Mouse (Mus musculus) layer of hippocampus, adult 6 months (tissue): ENCODE data around the gene Abcc4. TPM values are rescaled to one million over a fixed set of nuclear protein-coding genes. Genes with fewer than 3 reads are reported as not detected.

Experiments
- long read RNA-seq, 2 experiments: library from polyadenylated mRNA; unstranded; transcript quantifications; one replicate each; pipeline ENCODE4 v2.0.0; 2019 to 2020
- microRNA-seq: library from miRNA; unstranded; fragments of <30 nt; microRNA quantifications from one replicate; pipeline ENCODE4 v1.2.0, GENCODE M21; 2020
- polyA plus RNA-seq: library from polyadenylated mRNA; unstranded; fragments of <200 nt; fragmentation: Nextera tagmentation; gene quantifications from 2 replicates; pipeline ENCODE4 v1.2.3, GENCODE M21; 2021

The Abcc4 gene
- 2.6 and 3.7 TPM in 2 replicates for polyA plus RNA-seq
- long read RNA-seq, experiment 1, full-length matches to known transcripts = 1 of 5 reads
- long read RNA-seq, experiment 1, partial matches to known transcripts = 2 of 5 reads
- long read RNA-seq, experiment 1, other reads (novel, unspliced or antisense) = 2 of 5 reads
- long read RNA-seq, experiment 2, full-length matches to known transcripts = 9 of 21 reads
- long read RNA-seq, experiment 2, partial matches to known transcripts = 7 of 21 reads
- long read RNA-seq, experiment 2, other reads (novel, unspliced or antisense) = 5 of 21 reads

DNA sequence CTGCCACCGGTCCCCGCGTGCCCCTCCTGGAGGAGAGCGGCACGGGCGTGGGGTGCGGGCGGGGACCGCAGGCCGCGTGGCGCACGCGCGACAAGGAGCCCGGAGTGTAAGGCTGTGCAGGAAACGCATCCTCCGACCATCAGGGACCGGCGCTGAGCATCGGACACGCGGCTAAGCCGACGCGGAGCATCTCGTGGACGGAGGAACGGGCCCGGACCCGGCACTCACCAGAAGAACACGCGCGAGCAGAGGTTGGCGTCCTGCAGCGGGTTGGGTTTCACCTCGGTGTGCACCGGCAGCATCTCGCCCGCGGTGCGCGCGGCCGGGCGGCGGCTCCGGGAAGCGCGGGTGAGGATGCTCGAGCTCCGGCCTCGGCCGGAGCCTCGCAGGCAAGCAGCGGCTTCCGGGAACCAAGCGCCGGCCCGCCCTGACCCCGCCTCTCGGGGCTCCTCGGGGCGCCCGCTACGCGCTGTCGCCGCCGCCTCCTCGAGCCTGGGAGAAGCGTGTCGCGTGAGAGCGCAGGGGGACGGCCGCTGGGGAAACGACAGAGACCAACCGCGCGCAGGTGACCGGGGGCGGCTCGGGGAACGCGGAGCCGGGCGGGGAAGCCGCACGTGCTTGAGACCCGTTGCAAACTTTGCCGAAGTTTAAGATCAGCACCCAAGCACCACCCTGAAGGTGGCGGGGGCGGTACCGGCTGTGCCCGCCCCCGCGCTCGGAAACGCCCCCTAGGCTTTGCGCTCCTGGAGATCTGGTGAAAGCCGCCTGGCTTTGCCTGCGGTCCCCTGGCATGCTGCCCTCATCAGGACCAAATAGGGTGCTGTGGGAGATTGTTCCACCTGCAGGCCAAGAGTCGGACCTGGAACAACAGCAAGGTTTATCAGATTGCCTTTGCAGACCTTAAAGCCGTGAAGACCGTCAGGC lies at the start of gene Abcc4:
TSS of gene Abcc4 (minus strand) at position 412 of the 924 bp plus-strand sequence.

Small RNA genes within 50 kb of the gene (microRNA-seq; reads per million reads assigned to microRNA genes)
- not detected for gene Mir6391

Other genes with a start within 250 kb of the Abcc4 start
- 135 and 143 TPM in 2 replicates for gene Cldn10, start 81.7 kb upstream of the Abcc4 start, polyA plus RNA-seq
- gene Dzip1, start 219.2 kb upstream of the Abcc4 start, polyA plus RNA-seq = 11.2 and 12.5 TPM in 2 replicates
- gene Dnajc3, start 231.8 kb upstream of the Abcc4 start, polyA plus RNA-seq = 23.2 and 27.3 TPM in 2 replicates